Mouse (Mus musculus): ENCODE data around the gene Ubc. TPM values are rescaled to one million over a fixed set of nuclear protein-coding genes. Genes with fewer than 3 reads are reported as not detected.

Ubc gene
- polyA plus RNA-seq, 1 experiment = 1,123 TPM

- DNase-seq = no peak
- Histone ChIP-seq H3K4me1 (ENCODE audit: control insufficient read depth, insufficient read depth, low read length) (peaks cover 12% of the 10 kb centered on the region; the same call in 1 of the 2 replicates), H3K36me3 (ENCODE audit: control insufficient read depth, insufficient read depth, low read length) (no peaks in the 10 kb centered on the region), H3K27me3 (replicated peaks; ENCODE audit: control insufficient read depth, insufficient read depth, low read length) (no peaks in the 10 kb centered on the region), H3K27ac (ENCODE audit: insufficient read depth, low read depth, low read length) (no peak overlapping the region), H3K4me3 (ENCODE audit: insufficient read depth, low read depth, low read length) (no peak overlapping the region)
- 81% methylated on average over 14 of the region's 14 CpGs for WGBS
- TF ChIP-seq POLR2A (IDR thresholded peaks at IDR 0.05; ENCODE audit: low read depth, low read length) = no peak
- no peak for TF ChIP-seq CTCF (conservative IDR thresholded peaks at IDR 0.05; ENCODE audit: insufficient read depth, insufficient read length, low read depth, low read length)
These were observed 18.0 kb upstream of the Ubc start for GRCm38 (mm10) chr5:125407910-125408575.

- peak overlapping the region; percentile 68; the same call in 1 of the 2 replicates for H3K4me3 ChIP-seq (ENCODE audit: insufficient read depth, low read depth, low read length)
- 62% methylated on average over 13 of the region's 13 CpGs for WGBS
- TF ChIP-seq POLR2A (IDR thresholded peaks at IDR 0.05; ENCODE audit: low read depth, low read length) = no peak
- no peak for TF ChIP-seq CTCF (conservative IDR thresholded peaks at IDR 0.05; ENCODE audit: insufficient read depth, insufficient read length, low read depth, low read length)
- H3K36me3 ChIP-seq (ENCODE audit: control insufficient read depth, insufficient read depth, low read length) = no peaks in the 10 kb centered on the region
- DNase-seq = no peak
- H3K27ac ChIP-seq (ENCODE audit: insufficient read depth, low read depth, low read length) = no peak overlapping the region
- no peaks in the 10 kb centered on the region for H3K27me3 ChIP-seq (replicated peaks; ENCODE audit: control insufficient read depth, insufficient read depth, low read length)
- peaks cover 16% of the 10 kb centered on the region; the same call in 1 of the 2 replicates for H3K4me1 ChIP-seq (ENCODE audit: control insufficient read depth, insufficient read depth, low read length)
These were observed 17.2 kb upstream of the Ubc start for GRCm38 (mm10) chr5:125407020-125407830.

- H3K4me1 ChIP-seq (ENCODE audit: control insufficient read depth, insufficient read depth, low read length) = peaks cover 16% of the 10 kb centered on the region; the same call in 1 of the 2 replicates
- DNase-seq = peak; percentile 84
- no peaks in the 10 kb centered on the region for H3K36me3 ChIP-seq (ENCODE audit: control insufficient read depth, insufficient read depth, low read length)
- H3K27ac ChIP-seq (ENCODE audit: insufficient read depth, low read depth, low read length) = peak overlapping the region; percentile 92
- TF ChIP-seq POLR2A (IDR thresholded peaks at IDR 0.05; ENCODE audit: low read depth, low read length) (no peak), CTCF (conservative IDR thresholded peaks at IDR 0.05; ENCODE audit: insufficient read depth, insufficient read length, low read depth, low read length) (no peak)
- H3K27me3 ChIP-seq (replicated peaks; ENCODE audit: control insufficient read depth, insufficient read depth, low read length) = no peaks in the 10 kb centered on the region
- peak overlapping the region; percentile 68 for H3K4me3 ChIP-seq (ENCODE audit: insufficient read depth, low read depth, low read length)
- WGBS = 4% methylated on average over 20 of the region's 20 CpGs
These were observed 16.5 kb upstream of the Ubc start for GRCm38 (mm10) chr5:125406322-125407016.

GRCm38 (mm10) chr5:125405546-125406248 is 15.7 kb upstream of the Ubc start:
- H3K27me3 ChIP-seq (replicated peaks; ENCODE audit: control insufficient read depth, insufficient read depth, low read length) = no peaks in the 10 kb centered on the region
- peak overlapping the region; percentile 92 for H3K27ac ChIP-seq (ENCODE audit: insufficient read depth, low read depth, low read length)
- peak overlapping the region; percentile 68 for H3K4me3 ChIP-seq (ENCODE audit: insufficient read depth, low read depth, low read length)
- peaks cover 16% of the 10 kb centered on the region; the same call in 1 of the 2 replicates for H3K4me1 ChIP-seq (ENCODE audit: control insufficient read depth, insufficient read depth, low read length)
- no peak for TF ChIP-seq POLR2A (IDR thresholded peaks at IDR 0.05; ENCODE audit: low read depth, low read length)
- TF ChIP-seq CTCF (conservative IDR thresholded peaks at IDR 0.05; ENCODE audit: insufficient read depth, insufficient read length, low read depth, low read length) = no peak
- peak; percentile 95 for DNase-seq
- WGBS = under 1% methylated on average over 31 of the region's 31 CpGs
- H3K36me3 ChIP-seq (ENCODE audit: control insufficient read depth, insufficient read depth, low read length) = no peaks in the 10 kb centered on the region

- WGBS = 2% methylated on average over 28 of the region's 28 CpGs
- TF ChIP-seq POLR2A (IDR thresholded peaks at IDR 0.05; ENCODE audit: low read depth, low read length) (no peak), CTCF (conservative IDR thresholded peaks at IDR 0.05; ENCODE audit: insufficient read depth, insufficient read length, low read depth, low read length) (no peak)
- peak overlapping the region; percentile 86 for H3K27ac ChIP-seq (ENCODE audit: insufficient read depth, low read depth, low read length)
- peak overlapping the region; percentile 58 for H3K4me3 ChIP-seq (ENCODE audit: insufficient read depth, low read depth, low read length)
- no peaks in the 10 kb centered on the region for H3K27me3 ChIP-seq (replicated peaks; ENCODE audit: control insufficient read depth, insufficient read depth, low read length)
- H3K36me3 ChIP-seq (ENCODE audit: control insufficient read depth, insufficient read depth, low read length) = no peaks in the 10 kb centered on the region
- H3K4me1 ChIP-seq (ENCODE audit: control insufficient read depth, insufficient read depth, low read length) = peaks cover 16% of the 10 kb centered on the region; the same call in 1 of the 2 replicates
- DNase-seq = peak; percentile 75
These were observed 15.0 kb upstream of the Ubc start for GRCm38 (mm10) chr5:125404903-125405545.

- H3K36me3 ChIP-seq (ENCODE audit: control insufficient read depth, insufficient read depth, low read length) = no peaks in the 10 kb centered on the region
- H3K4me3 ChIP-seq (ENCODE audit: insufficient read depth, low read depth, low read length) = peak overlapping the region; percentile 58
- H3K27me3 ChIP-seq (replicated peaks; ENCODE audit: control insufficient read depth, insufficient read depth, low read length) = no peaks in the 10 kb centered on the region
- 16% methylated on average over 7 of the region's 7 CpGs for WGBS
- DNase-seq = peak; percentile 28
- peaks cover 16% of the 10 kb centered on the region; the same call in 1 of the 2 replicates for H3K4me1 ChIP-seq (ENCODE audit: control insufficient read depth, insufficient read depth, low read length)
- H3K27ac ChIP-seq (ENCODE audit: insufficient read depth, low read depth, low read length) = peak overlapping the region; percentile 86
- no peak for TF ChIP-seq CTCF (conservative IDR thresholded peaks at IDR 0.05; ENCODE audit: insufficient read depth, insufficient read length, low read depth, low read length)
- no peak for TF ChIP-seq POLR2A (IDR thresholded peaks at IDR 0.05; ENCODE audit: low read depth, low read length)
These were observed 14.5 kb upstream of the Ubc start for GRCm38 (mm10) chr5:125404536-125404902.

Data from kidney, adult 2 months (tissue).